Mouse (Mus musculus) CH12.LX (cell line): ENCODE data around the gene Erf.
A peak's percentile ranks its signal among the peaks of the same experiment; 100 is the strongest.

Source experiments
- CTCF ChIP-seq, 2 experiments: IDR thresholded peaks in 1 of 2; conservative IDR thresholded peaks in 1 of 2; 2 replicates each; pipeline ENCODE4 v1.5.1; 2011 to 2012; ENCODE audit warnings: low read depth in 2 of 2, low read length in 2 of 2, improper control_type of control experiment in 1 of 2, inconsistent platforms in 1 of 2, mild to moderate bottlenecking in 1 of 2, moderate library complexity in 1 of 2
- ELF1 ChIP-seq: IDR thresholded peaks from 2 replicates; pipeline ENCODE4 v1.6.1; 2014; ENCODE audit warnings: low read depth, mild to moderate bottlenecking, inconsistent platforms, low read length, improper control_type of control experiment
- MAX ChIP-seq: IDR thresholded peaks from 2 replicates; pipeline ENCODE4 v1.6.1; 2011; ENCODE audit warnings: low read length, improper control_type of control experiment
- MXI1 ChIP-seq: IDR thresholded peaks from 2 replicates; pipeline ENCODE4 v1.6.1; 2011; ENCODE audit warnings: mild to moderate bottlenecking, low read depth, low read length, improper control_type of control experiment
- MYC ChIP-seq: IDR thresholded peaks from 2 replicates; pipeline ENCODE4 v1.6.1; 2011; ENCODE audit warnings: low read depth, mild to moderate bottlenecking, improper control_type of control experiment, low read length
- POLR2A ChIP-seq: IDR thresholded peaks from 2 replicates; pipeline ENCODE4 v1.6.1; 2011; ENCODE audit warnings: low read depth, mild to moderate bottlenecking, improper control_type of control experiment, low read length
- TBP ChIP-seq: conservative IDR thresholded peaks from 2 replicates; pipeline ENCODE4 v1.6.1; 2011; ENCODE audit warnings: low read depth, low read length, improper control_type of control experiment
- USF1 ChIP-seq: IDR thresholded peaks from 2 replicates; pipeline ENCODE4 v1.6.1; 2014; ENCODE audit warnings: low read depth, mild to moderate bottlenecking, inconsistent platforms, low read length, improper control_type of control experiment
- USF2 ChIP-seq: conservative IDR thresholded peaks from 2 replicates; pipeline ENCODE4 v1.6.1; 2011; ENCODE audit warnings: low read depth, low read length, improper control_type of control experiment
- ZNF384 ChIP-seq: IDR thresholded peaks from 2 replicates; pipeline ENCODE4 v1.6.1; 2012; ENCODE audit warnings: low read depth, low read length, improper control_type of control experiment, inconsistent platforms

GRCm38 (mm10) chr7:25281734-25282601 is 31.4 kb upstream of the Erf start:
- TF ChIP-seq MXI1 (no peak; the same call in 1 of the 2 replicates), CTCF (conservative IDR thresholded peaks at IDR 0.05 in 1 of 2, IDR thresholded peaks at IDR 0.05 in 1 of 2; ENCODE audit: low read depth in 2 of 2, low read length in 2 of 2) (no peak), USF1 (no peak), MAX (0 out of 2 replicates have a peak, but pooled peaks have one; percentile 55), USF2 (no peak), POLR2A (peak; percentile 82), TBP (no peak), ZNF384 (no peak), ELF1 (no peak), MYC (no peak)
